Mouse (Mus musculus) 3134 (cell line): ENCODE data around the gene Ccdc28b.
A peak's percentile ranks its signal among the peaks of the same experiment; 100 is the strongest.

ENCODE experiments used
- DNase-seq: peaks from one replicate; pipeline ENCODE4 v3.0.0-alpha.2; 2011; ENCODE audit warnings: low spot score; ENCODE audit not compliant: insufficient read length; ENCODE audit errors: extremely low read depth

The Ccdc28b gene

DNA sequence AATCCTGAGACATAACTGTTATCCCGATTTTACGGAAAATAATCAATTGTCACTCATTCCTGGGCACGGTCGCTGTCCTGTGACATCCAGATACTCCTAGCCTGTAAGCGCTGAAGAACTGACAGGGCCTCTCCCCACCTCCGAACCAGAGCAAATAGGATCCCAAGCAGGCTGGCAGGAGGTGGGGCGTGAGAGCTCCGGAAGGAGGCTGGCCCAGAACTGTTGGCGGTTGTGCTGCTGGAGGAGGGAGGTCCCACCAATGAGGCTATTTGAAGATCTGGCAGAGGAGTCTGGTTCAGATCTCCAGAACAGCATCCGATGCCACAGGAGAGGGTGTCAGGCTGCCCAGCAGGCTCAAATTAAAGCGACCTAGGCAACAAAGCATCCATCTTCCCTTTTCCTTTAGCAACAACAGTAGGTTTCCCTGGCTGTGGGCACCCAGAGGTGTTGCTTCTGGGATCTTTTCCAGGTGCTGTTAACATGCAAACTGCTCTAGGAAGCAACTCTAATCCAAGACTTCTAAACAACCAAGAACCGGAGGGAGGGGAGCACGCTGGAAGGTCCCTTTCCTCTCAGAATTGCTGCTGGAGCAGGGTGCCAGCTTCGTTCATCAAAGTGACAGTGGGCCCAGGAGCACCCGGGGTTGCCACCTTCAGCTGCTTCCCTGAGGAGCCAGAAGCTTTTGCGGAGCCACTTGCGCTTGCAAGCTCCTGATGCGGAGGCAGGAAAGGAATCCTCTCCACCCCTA lies 708 bp upstream of the Ccdc28b start:
- peak; percentile 86 for DNase-seq

GRCm38 (mm10) chr4:129622803-129623535 lies 778 bp downstream of the Ccdc28b start:
- no peak for DNase-seq

GRCm38 (mm10) chr4:129622120-129622802 lies 1.5 kb downstream of the Ccdc28b start:
- DNase-seq = no peak

DNA sequence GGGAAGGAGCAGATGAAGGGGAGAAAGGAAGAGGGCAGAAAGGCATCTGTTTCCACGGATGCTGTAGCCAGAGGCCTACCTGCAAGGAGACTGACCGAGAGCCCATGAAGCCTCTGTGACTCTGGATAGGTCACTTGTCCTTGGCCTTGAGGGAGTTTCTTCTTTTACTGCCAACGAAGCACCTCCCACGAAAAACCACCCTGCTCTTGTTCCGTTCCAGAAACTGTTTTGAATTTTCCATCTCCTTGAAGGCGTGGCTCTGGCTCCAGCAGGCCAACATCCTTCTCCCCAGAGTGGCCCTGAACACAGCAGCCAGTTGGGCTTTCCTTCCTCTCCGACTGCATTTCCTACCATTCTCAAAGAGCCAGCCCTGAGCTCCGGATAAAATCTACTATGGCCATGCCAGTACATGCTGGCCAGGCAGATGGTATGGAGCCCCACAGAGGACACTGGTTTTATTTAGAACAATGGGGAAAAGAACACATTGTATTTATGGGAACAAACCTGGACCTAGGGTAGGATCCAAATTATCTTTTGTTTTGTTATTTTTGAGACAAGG lies 2.4 kb downstream of the Ccdc28b start:
- DNase-seq = no peak

- no peak for DNase-seq
Measured at GRCm38 (mm10) chr4:129620419-129621282, 3.1 kb downstream of the Ccdc28b start.

GRCm38 (mm10) chr4:129618786-129619691 lies 4.7 kb downstream of the Ccdc28b start, which contains the start of gene Iqcc:
TSS of gene Iqcc (minus strand) at chr4:129619099.
- DNase-seq = peak; percentile 87

DNA sequence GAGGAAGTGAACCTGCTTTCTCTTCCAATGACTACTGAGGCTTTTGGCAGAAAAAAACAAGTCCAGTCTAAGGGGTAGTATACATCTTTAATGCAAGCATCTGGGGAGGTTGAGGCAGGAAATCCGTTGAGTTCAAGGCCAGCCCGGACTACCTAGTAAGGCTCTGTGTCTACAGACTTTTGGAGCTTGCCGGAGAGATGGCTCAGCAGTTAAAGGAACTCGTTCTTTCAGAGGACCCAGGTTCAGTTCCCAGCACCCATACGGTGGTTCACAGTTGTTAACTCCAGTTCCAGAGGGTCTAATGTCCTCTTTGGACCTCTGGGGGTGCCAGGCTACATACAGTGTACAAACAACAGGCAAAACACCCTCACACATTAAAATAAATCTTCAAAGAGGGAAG lies 5.7 kb downstream of the Ccdc28b start:
- no peak for DNase-seq

DNA sequence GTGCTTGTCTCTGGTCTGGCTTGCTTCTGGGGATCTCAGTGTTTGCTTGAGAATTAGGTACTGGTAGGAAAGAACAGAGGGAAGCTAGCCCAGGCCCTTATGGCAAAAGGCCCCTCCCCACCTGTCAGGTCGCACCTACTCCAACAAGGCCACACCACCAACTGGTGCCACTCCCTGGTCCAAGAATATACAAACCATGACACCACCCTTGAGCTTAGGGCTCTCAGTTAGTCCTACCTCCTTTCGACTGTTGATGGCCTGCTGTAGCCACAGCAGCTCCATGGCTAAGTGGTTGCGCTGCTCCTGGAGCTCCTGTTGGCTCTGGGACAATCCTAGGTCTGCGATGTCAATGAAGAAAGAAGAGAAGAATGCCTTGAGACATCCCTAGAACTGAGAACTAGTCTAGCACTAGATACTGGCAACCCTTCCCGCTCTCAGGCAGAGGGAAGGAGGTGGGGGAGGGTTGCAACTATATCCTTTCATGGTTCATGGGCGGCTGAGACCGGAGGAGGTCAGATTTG lies 6.6 kb downstream of the Ccdc28b start:
- DNase-seq = no peak

DNA sequence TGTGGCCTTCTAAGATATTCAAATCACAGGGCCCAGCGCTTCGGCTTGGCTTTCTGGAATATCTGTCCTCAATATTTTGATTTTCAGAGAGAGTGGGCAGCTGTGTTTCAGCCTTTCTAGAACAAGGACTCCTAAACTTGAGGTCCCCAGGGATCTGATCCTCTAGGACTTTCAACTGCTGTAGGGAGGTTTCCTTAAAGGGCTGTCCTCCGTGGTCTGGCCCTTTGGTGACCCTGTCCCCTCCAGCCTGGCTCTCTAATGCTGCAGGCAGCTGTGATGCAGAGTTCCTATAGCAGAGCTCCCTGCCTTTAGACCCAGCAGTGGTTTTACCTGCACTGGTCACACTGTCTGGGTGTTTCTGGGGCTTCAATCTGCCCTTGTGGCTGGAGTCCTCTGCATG lies 7.1 kb downstream of the Ccdc28b start:
- DNase-seq = no peak

DNA sequence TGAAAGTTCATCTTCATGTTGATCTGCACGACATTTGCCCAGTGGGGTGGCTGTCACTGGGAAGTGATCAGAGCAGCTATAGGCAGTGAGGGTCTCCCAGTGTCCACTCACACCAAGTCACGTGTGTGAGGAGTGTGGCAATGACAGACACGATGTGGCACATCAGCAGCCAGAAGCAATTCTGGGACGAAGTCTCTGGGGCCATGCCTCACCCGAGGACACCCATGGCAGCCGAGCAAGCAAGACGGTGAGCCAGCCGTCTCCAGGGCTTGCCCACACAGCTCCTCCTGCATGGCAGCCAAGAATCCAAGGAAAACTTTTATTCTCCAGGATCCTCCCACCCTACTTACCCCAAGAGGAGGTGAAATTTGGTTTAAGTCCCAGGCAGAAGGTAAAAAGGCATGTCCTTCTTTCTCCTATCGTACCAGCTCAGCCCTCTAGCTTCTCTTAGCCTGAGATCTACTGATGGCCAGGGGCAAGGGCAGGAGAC lies 7.9 kb downstream of the Ccdc28b start:
- DNase-seq = no peak

GRCm38 (mm10) chr4:129614093-129614492 lies 9.7 kb downstream of the Ccdc28b start, which contains the start of gene Dcdc2b:
TSS of gene Dcdc2b (minus strand) at chr4:129614257.
- DNase-seq = no peak

- DNase-seq = no peak
Measured at GRCm38 (mm10) chr4:129610472-129610871, 13.3 kb downstream of the Ccdc28b start.

GRCm38 (mm10) chr4:129610026-129610425 lies 13.7 kb downstream of the Ccdc28b start:
- no peak for DNase-seq

DNA sequence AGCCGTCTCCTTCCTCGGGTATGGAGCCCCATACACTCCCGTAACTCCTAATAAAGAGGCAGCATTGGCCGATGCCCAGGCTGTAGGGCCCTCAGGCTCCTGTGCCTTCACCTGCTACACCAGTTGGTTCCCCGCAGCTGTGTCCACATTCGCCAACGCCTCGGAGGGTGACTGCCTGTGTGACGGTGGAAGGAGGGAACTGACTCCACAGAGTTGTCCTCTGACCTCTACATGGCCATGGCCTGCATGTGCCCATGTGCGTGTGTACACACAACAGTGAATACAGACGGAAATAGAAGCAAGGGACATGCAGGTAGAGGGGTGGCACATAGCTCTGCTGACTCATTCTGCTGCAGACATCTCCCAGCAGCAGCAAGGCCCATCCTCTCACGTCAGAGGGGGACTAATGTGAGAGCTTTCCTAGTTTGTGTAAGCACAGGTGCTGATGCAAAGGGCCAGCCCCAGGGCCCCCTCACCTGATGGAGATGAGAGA lies 14.6 kb downstream of the Ccdc28b start:
- no peak for DNase-seq

GRCm38 (mm10) chr4:129608426-129609025 lies 15.2 kb downstream of the Ccdc28b start:
- DNase-seq = peak; percentile 59

- peak; percentile 78 for DNase-seq
Measured at GRCm38 (mm10) chr4:129600233-129601158, 23.3 kb downstream of the Ccdc28b start, which contains the start of the genes Eif3i and Tmem234. TSS of gene Eif3i (minus strand) at chr4:129600648. TSS of gene Tmem234 (plus strand) at chr4:129600668.

- no peak for DNase-seq
Measured at GRCm38 (mm10) chr4:129588865-129589264, 34.9 kb downstream of the Ccdc28b start.
